Mouse (Mus musculus) ES-E14 (cell line): ENCODE data around the gene Wfdc21. TPM values are rescaled to one million over a fixed set of nuclear protein-coding genes. Genes with fewer than 3 reads are reported as not detected.

ENCODE experiments used
- DNase-seq: peaks from one replicate; pipeline ENCODE4 v3.0.0-alpha.2; 2013; ENCODE audit warnings: low read depth, low spot score
- H3K27ac ChIP-seq: 2 replicates; pipeline ENCODE4 v1.5.1; 2012; ENCODE audit warnings: low read depth, mild to moderate bottlenecking, low read length, moderate library complexity, mixed read lengths; ENCODE audit not compliant: poor library complexity, insufficient read depth, severe bottlenecking
- H3K36me3 ChIP-seq: 2 replicates; pipeline ENCODE4 v1.6.1; 2012; ENCODE audit warnings: mild to moderate bottlenecking, low read length, moderate library complexity, mixed read lengths; ENCODE audit not compliant: control insufficient read depth, poor library complexity, insufficient read depth, severe bottlenecking
- H3K4me1 ChIP-seq, 2 experiments: fragments of 150-350 bp in 1 of 2; sonication (generic) in 1 of 2; 2 replicates each; pipeline ENCODE4 v1.6.1; 2012; ENCODE audit warnings: low read length in 2 of 2, mild to moderate bottlenecking in 1 of 2, mixed read lengths in 1 of 2; ENCODE audit not compliant: control insufficient read depth in 2 of 2, insufficient read depth in 2 of 2, poor library complexity in 1 of 2
- H3K4me3 ChIP-seq, 2 experiments: fragments of 150-350 bp in 1 of 2; sonication (generic) in 1 of 2; 2 replicates each; pipeline ENCODE4 v1.5.1; 2012; ENCODE audit warnings: low read length in 2 of 2, low read depth in 1 of 2, mild to moderate bottlenecking in 1 of 2, mixed read lengths in 1 of 2; ENCODE audit not compliant: insufficient read depth in 1 of 2, poor library complexity in 1 of 2, severe bottlenecking in 1 of 2
- H3K9ac ChIP-seq: 2 replicates; pipeline ENCODE4 v1.6.1; 2012; ENCODE audit warnings: low read depth, mild to moderate bottlenecking, low read length, mixed read lengths; ENCODE audit not compliant: poor library complexity, insufficient read depth, severe bottlenecking
- H3K9me3 ChIP-seq: fragments of 150-350 bp; sonication (generic); 2 replicates; pipeline ENCODE4 v1.6.1; 2012; ENCODE audit warnings: low read depth, mild to moderate bottlenecking, low read length; ENCODE audit not compliant: control insufficient read depth, insufficient read depth
- CHD2 ChIP-seq: IDR thresholded peaks from 2 replicates; pipeline ENCODE4 v1.6.1; 2014; ENCODE audit warnings: mild to moderate bottlenecking, low read depth, low read length, inconsistent platforms
- HCFC1 ChIP-seq: IDR thresholded peaks from 2 replicates; pipeline ENCODE4 v1.6.1; 2012; ENCODE audit warnings: low read length, inconsistent platforms, borderline replicate concordance; ENCODE audit not compliant: insufficient read depth
- MAFK ChIP-seq: IDR thresholded peaks from 2 replicates; pipeline ENCODE4 v1.6.1; 2014; ENCODE audit warnings: mild to moderate bottlenecking, low read depth, low read length, inconsistent platforms; ENCODE audit not compliant: insufficient read depth
- ZC3H11A ChIP-seq: IDR thresholded peaks from 2 replicates; pipeline ENCODE4 v1.6.1; 2012; ENCODE audit warnings: low read depth, mild to moderate bottlenecking, inconsistent platforms, low read length, borderline replicate concordance
- ZNF384 ChIP-seq: IDR thresholded peaks from 2 replicates; pipeline ENCODE4 v1.6.1; 2012; ENCODE audit warnings: low read depth, low read length, inconsistent platforms
- in situ Hi-C, 2 experiments: fragments of 600-800 bp; cut with MboI; formaldehyde crosslinking; loops; one replicate each; pipeline ENCODE4 v1.15.1; 2025; ENCODE audit warnings: low sequenced_read_pairs in 2 of 2, inconsistent platforms in 1 of 2; ENCODE audit not compliant: unreplicated experiment in 2 of 2
- total RNA-seq: library from RNA; depleted of rRNA; stranded (reverse); fragments of 300-350 nt; gene quantifications from 2 replicates; pipeline ENCODE4 v1.2.3, GENCODE M21; 2012

Gene Wfdc21
- total RNA-seq, 1 experiment, result not detected

- Histone ChIP-seq H3K27ac (no peak overlapping the region), H3K9ac (no peak overlapping the region), H3K9me3 (no peaks in the 10 kb centered on the region), H3K4me1 (no peaks in the 10 kb centered on the region), H3K4me3 (no peak overlapping the region), H3K36me3 (no peaks in the 10 kb centered on the region)
- DNase-seq, result no peak
- in situ Hi-C loops, result no loop called here
- no peak for TF ChIP-seq HCFC1
- TF ChIP-seq ZC3H11A, result no peak
- no peak for TF ChIP-seq MAFK
- no peak for TF ChIP-seq CHD2
- no peak for TF ChIP-seq ZNF384
These were observed 32.8 kb upstream of the Wfdc21 start for GRCm38 (mm10) chr11:83713925-83714324.

- Histone ChIP-seq H3K27ac (no peak overlapping the region), H3K36me3 (no peaks in the 10 kb centered on the region), H3K9ac (no peak overlapping the region), H3K4me1 (no peaks in the 10 kb centered on the region), H3K4me3 (no peak overlapping the region), H3K9me3 (no peaks in the 10 kb centered on the region)
- TF ChIP-seq ZNF384 (no peak), HCFC1 (no peak), ZC3H11A (no peak), CHD2 (no peak), MAFK (no peak)
- in situ Hi-C loops, result no loop called here
- no peak for DNase-seq
These were observed 29.6 kb upstream of the Wfdc21 start for GRCm38 (mm10) chr11:83717042-83717665.

- H3K9ac ChIP-seq, result no peak overlapping the region
- in situ Hi-C loops, result no loop called here
- no peak for DNase-seq
- no peak overlapping the region for H3K4me3 ChIP-seq
- H3K9me3 ChIP-seq, result no peaks in the 10 kb centered on the region
- no peaks in the 10 kb centered on the region for H3K36me3 ChIP-seq
- H3K4me1 ChIP-seq, result no peaks in the 10 kb centered on the region
- TF ChIP-seq CHD2 (no peak), MAFK (no peak), ZNF384 (no peak), ZC3H11A (no peak), HCFC1 (no peak)
- no peak overlapping the region for H3K27ac ChIP-seq
These were observed 26.0 kb upstream of the Wfdc21 start for GRCm38 (mm10) chr11:83720766-83721165.

GRCm38 (mm10) chr11:83728757-83729432, 17.8 kb upstream of the Wfdc21 start:
- in situ Hi-C loops, result loop anchor here in 1 of 2 experiments (25.0 kb wide), 1 partner anchor 167 kb away; no protein-coding TSS in a partner anchor
- Histone ChIP-seq H3K27ac (no peak overlapping the region), H3K9ac (no peak overlapping the region), H3K36me3 (no peaks in the 10 kb centered on the region), H3K4me1 (no peaks in the 10 kb centered on the region), H3K9me3 (no peaks in the 10 kb centered on the region), H3K4me3 (no peak overlapping the region)
- TF ChIP-seq ZC3H11A, result peak; percentile 59; the same call in 1 of the 2 replicates
- TF ChIP-seq MAFK, result no peak
- DNase-seq, result no peak

- no peak overlapping the region for H3K4me3 ChIP-seq
- DNase-seq, result no peak
- no peaks in the 10 kb centered on the region for H3K9me3 ChIP-seq
- in situ Hi-C loops, result loop anchor here (5.0 to 25.0 kb wide), 2 partner anchors 169 kb away; no protein-coding TSS in a partner anchor
- H3K4me1 ChIP-seq, result no peaks in the 10 kb centered on the region
- H3K27ac ChIP-seq, result no peak overlapping the region
- TF ChIP-seq HCFC1 (no peak), MAFK (no peak), CHD2 (no peak), ZC3H11A (no peak)
- no peak overlapping the region for H3K9ac ChIP-seq
- no peaks in the 10 kb centered on the region for H3K36me3 ChIP-seq
These were observed 15.6 kb upstream of the Wfdc21 start for GRCm38 (mm10) chr11:83731116-83731515.
